Mouse (Mus musculus) urinary bladder, postnatal 14 days (tissue): ENCODE data around the gene Gm20683.

Experiments
- DNase-seq: peaks from one replicate; pipeline ENCODE4 v3.0.0; 2021; ENCODE audit warnings: low spot score

The Gm20683 gene

DNA sequence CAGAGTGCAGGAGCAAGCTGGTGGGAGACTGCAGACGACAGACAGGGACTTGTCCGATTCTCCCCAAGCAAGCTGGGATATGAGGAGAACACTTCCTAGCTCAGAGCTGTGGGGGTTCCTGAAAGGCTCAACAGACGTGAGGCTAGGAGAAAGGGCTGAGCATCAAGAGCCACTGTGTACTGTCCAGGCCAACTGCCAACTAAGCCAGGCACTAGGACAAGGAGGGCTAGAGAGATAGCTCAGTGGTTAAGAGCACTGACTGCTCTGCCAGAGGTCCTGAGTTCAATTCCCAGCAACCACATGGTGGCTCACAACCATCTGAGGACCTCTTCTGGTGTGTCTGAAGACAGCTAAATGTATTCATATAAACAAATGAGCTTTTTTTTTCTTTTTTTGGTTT, 946 bp upstream of the Gm20683 start:
- DNase-seq, result no peak

DNA sequence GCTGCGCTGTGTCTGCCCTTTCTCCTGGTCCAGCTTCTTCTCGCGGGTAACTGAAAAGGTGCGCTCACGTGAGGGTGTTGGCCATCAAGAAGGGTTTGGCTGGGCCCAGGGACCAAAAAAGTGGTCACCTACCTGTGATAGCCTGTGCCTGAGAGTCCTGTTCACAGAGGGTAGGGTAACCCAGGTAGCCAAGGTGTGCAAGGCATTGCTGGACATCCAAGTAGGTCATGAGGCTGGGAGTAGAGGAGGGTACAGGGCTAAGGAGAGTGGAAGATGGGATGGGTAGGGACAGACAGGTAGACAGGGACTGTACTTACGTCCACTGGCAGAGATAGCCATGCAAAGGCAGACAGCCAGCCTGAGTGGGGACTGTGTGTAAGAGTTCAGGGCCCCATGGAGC, 1.0 kb downstream of the Gm20683 start:
- no peak for DNase-seq

DNA sequence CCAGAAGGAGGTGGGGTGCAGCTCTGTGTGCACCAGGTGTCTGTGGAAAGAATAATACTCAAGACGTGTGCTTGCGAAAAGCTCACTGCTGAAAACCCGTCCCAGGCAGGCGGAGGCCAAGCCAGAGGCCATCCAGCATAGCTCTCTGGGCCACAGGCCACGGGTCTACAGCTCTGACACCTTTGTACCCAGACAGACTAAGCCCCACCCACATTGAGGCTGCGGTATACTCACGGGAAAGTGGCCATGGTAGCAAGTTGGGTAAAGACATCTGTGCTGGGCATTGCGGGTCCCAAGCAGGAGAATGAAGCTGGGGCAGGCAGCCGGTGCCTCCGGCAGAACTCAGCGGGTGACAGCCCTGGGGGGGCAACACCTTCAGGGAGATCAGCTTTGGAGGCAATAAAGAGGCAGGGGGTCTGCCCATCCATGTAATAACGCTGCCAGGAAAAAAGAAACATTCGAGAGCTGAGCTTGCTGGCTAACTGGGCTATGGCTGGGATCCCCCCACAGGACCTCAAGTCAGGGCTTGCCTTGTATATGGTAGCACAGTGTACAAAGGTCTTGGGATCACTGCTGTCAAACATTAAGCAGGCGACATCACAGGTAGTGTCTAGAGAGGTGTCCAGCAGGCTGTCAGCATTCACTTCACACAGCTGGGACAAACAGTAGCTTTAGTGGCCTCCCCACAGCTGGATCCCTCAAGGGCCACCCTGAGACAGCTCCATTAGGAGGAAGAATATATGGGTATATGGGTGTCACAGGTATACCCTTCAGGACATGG, 1.9 kb downstream of the Gm20683 start:
- DNase-seq, result no peak

- no peak for DNase-seq
Observed at GRCm38 (mm10) chr17:25838904-25839303, 2.7 kb downstream of the Gm20683 start.

- DNase-seq, result no peak
Observed at GRCm38 (mm10) chr17:25837533-25837932, 4.0 kb downstream of the Gm20683 start.

- DNase-seq, result peak; percentile 69
Observed at GRCm38 (mm10) chr17:25837076-25837410, 4.5 kb downstream of the Gm20683 start, which contains the start of gene Rhbdl1. Gene Rhbdl1, minus strand, starts transcription at chr17:25837295.

GRCm38 (mm10) chr17:25836397-25837075, 5.0 kb downstream of the Gm20683 start:
- DNase-seq, result no peak

- DNase-seq, result no peak
Observed at GRCm38 (mm10) chr17:25835816-25836215, 5.7 kb downstream of the Gm20683 start.

DNA sequence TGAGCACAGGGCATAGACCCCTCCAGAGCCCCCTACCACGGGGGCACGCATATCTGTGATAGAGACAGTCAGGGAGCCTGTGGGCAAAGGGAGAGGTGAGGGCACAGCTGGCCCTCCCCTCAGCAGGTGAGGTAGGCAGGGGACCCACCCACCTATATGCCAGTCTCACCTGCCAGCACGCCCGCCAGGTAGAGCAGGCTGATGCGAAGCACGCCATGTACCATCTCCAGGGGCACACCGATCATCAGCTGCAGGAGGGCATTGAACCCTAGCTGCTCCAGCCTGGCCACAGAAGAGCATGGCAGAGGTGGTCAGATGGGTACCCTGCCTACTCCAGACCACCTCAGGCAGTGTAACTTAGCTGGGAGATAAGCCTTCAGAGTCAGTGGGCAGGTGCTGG, 6.3 kb downstream of the Gm20683 start:
- DNase-seq, result no peak

DNA sequence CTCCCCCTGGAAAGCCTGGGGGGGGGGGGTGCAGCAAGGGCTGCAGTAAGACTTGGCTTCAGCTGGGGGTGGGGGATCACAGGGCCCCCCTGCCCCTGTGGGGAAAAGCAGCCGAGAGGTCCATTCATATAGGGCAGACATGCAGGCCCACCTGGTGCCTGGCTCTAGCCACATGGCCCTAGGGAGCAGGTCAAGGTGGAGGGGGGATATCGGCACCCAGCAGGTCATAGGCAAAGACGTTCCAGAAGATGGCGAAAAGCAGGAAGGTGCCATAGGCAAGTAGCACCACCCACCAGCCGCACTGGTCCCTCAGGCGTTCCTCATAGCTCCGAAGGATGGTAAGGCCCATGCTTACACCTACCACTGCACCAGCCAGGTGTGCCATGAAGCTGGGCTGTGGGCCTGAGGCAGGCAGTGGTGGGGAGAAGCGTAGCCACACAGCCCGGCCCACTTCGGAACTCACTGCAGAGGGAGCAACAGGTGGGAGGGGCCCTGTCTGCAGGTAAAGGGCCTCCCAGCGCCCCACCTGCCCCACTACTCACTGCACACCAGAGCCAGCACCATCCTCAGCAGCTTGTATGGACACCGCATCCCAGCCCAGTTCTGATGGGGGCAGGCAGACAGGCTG, 6.9 kb downstream of the Gm20683 start:
- DNase-seq, result no peak

DNA sequence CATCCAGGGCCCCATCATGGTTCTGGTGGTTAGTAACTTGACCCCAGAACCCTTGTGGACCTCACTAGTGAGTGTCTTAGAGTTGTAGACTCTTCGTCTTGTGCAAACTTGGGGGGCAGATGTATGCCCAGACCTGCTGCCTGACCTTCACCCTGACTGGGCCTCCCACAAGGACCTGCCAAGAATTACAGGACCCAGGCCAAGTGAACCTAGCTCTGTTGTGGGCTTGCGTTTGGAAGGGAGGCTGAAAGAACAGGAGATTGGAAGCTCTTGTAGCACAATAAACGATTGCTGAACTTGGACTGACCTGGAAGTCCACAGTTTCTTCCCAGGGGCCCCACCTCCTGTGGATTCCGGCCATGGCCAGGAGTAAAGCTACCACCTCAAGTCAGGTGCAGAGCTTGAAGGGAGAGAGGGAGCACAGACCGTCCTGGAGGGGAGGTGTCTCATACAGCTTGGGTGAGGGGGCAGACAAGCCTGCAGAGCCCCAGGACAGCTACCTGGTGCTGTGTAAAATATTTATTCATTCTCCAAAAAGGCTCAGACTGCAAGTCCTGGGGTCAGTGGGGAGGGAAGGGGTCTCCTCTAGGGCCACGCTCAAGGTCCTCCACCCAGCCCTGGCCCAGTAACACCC, 7.5 kb downstream of the Gm20683 start:
- no peak for DNase-seq

DNA sequence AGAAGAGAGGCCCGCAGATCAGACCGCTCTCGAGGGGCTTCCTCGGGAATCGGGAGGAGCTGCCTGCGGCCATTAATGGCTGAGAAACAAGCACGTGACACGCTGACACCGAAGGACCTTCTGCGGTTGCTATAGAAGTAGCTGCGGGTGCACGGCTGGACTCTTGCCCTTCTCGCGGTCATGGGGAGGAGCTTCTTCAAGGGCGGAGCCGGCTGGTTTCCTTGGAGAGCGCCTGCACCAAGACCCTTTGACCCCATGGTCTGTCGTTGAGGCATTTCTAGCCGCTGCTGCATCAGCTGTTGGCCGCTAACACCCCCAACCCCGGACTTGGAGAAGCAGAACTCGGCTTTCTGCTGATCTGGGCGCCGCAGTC, 8.3 kb downstream of the Gm20683 start, which contains the start of gene Stub1:
Gene Stub1, minus strand, starts transcription at position 114 of the 373 bp plus-strand sequence.
- peak; percentile 91 for DNase-seq

DNA sequence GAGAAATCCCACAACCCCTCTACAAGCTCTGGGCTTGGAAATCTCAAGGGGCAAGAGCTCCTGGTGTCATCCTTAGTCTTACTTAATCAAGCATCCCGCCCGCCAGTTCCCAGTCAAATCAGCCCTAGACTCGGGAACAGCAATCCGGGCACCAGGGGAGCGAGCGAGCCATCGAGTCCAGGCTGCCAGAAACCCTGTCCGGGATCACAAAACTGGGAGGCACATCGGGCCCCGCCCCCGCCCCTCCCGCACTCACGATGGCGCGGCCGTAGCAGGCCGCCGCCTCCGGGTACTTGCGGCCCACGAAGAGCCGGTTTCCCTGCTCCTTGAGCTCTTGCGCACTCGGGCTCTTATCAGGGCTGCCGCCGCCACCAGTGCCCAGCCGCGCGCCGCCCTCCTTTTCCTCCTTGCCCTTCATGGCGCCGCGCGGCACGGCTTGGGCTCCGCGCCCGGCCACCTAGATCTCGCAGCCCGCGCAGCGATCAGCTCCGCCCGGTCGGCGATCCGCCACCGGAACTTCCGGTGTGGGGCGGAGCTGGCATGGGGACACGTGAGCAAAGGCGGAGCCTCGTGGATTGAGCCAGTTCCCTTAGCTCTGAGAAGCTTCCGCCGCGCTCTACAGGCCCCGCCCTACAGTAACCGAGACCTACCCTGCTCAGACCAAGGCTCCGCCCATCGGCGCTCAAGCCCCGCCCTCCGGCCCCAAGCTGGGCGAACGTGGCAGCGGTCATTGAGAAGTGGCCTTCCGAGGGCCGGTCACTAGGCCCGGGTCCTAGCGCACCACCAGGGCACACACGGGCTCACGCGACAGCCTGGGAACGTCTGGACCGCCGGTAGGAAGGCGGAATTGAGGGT, 8.9 kb downstream of the Gm20683 start:
- DNase-seq, result peak; percentile 100

GRCm38 (mm10) chr17:25831451-25832281, 9.9 kb downstream of the Gm20683 start:
- peak; percentile 51 for DNase-seq

DNA sequence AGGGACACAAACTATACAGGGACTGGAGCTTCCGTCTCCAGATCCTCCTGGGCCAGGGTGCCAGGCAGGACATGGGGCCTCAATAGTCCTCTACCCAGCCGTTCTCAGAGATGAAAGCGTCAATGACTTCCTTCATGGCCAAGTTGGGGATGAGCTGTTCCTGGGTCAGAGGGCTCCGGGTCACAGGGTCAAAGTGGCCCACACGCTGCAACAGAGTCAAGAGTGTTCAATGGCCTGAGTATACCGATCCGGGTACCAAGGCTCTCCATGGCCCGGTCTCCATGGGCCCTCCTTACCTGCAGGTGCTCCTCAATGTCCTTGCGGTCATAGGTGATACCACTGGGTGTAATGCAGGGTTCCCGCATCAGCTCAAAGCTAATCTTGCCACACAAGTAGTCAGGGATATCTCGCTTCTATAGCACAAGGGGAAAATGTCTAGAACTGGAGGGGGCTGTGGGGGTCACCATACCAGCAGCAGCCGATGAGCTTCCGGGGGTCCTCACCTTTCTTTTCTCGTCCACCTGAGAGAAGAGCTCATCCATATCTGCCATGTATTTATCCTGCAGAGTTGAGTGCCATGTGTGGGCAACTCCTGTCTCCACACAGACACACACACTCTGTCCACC, 10.6 kb downstream of the Gm20683 start:
- no peak for DNase-seq

DNA sequence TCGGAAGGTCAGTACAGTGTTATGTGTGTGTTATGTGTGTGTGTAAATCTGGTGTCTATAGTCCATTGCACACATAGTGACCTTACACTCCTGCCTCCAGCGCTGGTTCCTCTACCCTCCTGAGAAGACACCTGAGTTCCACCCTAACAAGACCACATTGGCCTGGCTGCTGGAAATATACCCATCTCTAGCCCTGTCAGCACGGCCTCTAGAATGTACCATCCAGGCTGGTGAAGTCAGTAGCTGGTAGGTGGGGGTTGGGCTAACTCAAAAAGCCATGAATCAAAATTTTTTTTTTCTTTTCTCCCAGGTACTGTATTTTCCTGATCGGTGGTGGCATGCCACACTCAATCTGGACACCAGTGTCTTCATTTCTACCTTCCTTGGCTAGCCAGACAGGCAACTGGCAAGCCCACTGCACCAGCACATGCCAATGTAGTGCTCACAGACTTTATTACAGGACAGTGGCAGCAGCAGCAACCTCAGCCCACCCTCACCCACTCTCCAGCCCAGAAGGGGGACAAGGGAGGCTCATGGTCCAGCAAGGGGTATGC, 11.3 kb downstream of the Gm20683 start:
- DNase-seq, result no peak

DNA sequence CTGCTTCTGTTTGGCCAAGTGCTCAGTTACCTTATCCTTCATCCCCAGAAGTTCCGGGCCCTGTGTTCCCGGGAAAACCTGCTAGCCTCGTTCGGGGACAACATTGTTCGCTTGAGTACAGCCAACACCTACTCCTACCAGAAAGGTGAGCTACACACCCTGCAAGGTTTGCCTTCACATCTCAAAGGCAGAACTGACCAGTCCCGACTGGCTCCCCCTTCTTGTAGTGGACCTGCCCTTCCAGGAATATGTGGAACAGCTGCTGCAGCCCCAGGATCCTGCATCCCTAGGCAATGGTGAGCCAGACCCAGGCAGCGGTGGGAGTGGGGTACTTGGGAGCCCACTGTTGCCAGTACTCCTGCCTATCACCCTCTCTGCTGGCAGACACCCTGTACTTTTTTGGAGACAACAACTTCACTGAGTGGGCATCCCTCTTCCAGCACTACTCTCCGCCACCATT, 12.0 kb downstream of the Gm20683 start:
- DNase-seq, result no peak

DNA sequence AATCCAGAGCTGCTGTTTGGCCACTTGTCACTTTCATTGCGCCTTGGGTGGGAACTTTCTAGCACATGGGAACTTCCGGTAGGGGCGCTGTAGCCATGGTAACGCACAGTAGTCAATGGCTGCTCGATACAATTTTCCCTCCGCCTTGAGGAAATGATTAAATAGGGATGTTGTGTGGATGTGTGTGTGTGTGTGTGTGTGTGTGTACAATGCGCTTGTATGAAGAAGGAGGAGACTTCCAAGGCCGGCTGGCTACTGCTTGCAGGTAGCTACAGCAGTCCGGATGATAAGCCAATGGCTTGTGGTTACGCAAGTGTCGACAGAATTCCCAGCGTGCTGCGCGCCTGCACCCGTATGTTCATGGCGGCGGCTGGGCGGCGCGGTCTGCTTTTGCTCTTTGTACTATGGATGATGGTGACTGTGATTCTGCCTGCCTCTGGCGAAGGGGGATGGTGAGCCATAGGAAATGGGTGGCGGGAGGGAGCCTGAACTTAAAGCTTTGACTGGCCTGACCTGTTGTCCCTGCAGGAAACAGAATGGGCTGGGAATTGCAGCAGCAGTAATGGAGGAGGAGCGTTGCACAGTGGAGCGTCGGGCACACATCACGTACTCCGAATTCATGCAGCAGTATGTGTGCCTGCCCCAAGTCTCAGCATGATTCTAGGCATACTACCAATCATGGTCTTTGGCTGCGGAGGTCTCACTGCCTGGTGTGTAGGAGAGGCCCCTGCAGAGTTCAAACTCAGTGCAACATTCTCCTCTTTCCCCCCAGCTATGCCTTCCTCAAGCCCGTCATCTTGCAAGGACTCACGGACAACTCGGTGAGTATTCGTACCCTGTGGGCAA, 12.6 kb downstream of the Gm20683 start, which contains the start of gene Jmjd8:
Gene Jmjd8, plus strand, starts transcription at position 156 of the 846 bp plus-strand sequence.
- peak; percentile 74 for DNase-seq

DNA sequence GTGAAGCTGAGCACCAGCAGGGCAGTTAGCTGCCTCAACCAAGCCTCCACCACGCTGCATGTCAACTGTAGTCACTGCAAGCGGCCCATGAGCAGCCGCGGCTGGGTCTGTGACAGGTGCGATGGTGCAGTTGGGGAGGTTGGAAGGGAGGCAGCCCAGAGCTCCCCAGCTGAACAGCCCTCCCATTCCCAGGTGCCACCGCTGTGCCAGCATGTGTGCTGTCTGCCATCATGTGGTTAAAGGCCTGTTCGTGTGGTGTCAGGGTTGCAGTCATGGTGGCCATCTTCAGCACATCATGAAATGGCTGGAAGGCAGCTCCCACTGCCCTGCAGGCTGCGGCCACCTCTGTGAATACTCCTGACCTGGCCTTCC, 13.4 kb downstream of the Gm20683 start:
- DNase-seq, result no peak
